Mouse (Mus musculus) adrenal gland, adult 2 months (tissue): ENCODE results near the gene Sbk2. TPM values are rescaled to one million over a fixed set of nuclear protein-coding genes. Genes with fewer than 3 reads are reported as not detected.
"Not testable (repeated sequence)": the region's sequence is repeated elsewhere in the genome, so short reads cannot be mapped to it uniquely, and the experiment has no call there.

Experiments
- DNase-seq: peaks from one replicate; pipeline ENCODE4 v3.0.0; 2021
- long read RNA-seq: library from polyadenylated mRNA; stranded (forward); transcript quantifications from one replicate; pipeline ENCODE4 v2.0.0, GENCODE M21; 2021
- polyA plus RNA-seq: library from polyadenylated mRNA; depleted of rRNA; stranded (reverse); fragments of >200 nt; gene quantifications from 2 replicates; pipeline ENCODE4 v1.2.3, GENCODE M21; 2012; rRNA removed
- total RNA-seq, 2 experiments: library from RNA; stranded (reverse); gene quantifications; 2 replicates each; pipeline ENCODE4 v1.2.3; 2021

Sbk2 gene
- total RNA-seq, result 1 to 10 TPM in 1 of 2 experiments, under 1 TPM in 1; 0.32 to 1.0 TPM
- 0.52 and 1.4 TPM in 2 replicates for polyA plus RNA-seq
- long read RNA-seq, result 0 reads

DNA sequence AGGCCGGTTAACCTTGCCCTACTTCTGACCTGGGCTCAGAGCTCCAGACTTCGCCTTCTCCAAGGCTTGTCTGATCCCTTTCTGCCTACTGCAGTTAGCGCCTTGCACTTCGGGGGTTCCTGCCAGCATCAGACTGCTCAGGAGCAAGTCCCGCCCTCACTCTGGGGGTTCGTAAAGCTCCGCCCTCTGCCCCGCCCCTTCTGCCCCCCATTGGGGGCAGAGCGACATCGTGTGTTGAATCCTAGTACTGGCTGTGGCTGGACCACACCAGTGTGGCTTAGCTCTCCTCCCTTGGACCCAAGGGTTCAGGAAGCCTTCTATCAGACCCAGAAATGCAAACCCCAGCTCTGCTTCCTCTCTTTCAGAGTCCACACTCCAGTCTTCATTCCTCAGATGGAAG is at the start of gene Sbk2:
Gene Sbk2, minus strand, starts transcription at position 135 of the 400 bp plus-strand sequence.
- peak; percentile 89 for DNase-seq

GRCm38 (mm10) chr7:5012681-5013513 is 48.7 kb upstream of the Sbk2 start:
- no peak for DNase-seq

GRCm38 (mm10) chr7:5008229-5008628 is 44.0 kb upstream of the Sbk2 start:
- DNase-seq, result no peak

DNA sequence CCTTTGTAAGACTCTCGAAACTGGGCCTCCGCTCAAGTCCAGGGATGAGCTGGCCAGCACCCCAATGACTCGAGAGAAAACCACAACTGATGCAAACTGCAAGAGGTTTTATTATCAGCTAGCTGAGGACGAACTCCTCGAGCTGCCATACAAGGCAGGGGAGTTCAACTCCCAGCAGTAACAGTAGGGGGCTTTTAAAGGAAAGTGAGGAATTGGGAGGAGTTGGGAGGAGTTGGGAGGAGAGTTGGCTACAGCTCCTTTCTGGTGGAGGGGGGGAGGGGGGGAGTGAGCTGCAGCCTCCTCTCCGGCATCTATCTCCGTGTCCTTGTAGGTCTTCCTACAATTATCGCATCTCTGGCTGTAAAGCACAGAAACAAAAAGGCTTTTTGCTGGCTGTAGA is 38.7 kb upstream of the Sbk2 start:
- DNase-seq, result not testable (repeated sequence)

- DNase-seq, result no peak
Observed at GRCm38 (mm10) chr7:4999876-5000275, 35.7 kb upstream of the Sbk2 start.

DNA sequence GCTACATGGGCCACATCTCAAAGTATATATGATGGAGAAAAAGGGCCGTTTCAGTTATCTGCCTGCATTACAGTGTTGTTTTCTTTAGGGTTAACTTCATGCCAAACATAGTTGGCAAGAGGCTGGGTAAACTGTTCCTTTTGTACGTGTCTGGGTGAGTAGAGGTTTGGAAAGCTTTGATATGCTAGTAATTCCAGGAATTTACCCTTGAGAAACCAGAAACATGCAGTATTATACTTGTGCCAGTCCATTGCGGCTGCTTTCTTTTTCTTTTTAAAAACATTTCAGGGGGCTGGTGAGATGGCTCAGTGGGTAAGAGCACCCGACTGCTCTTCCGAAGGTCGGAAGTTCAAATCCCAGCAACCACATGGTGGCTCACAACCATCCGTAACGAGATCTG is 32.7 kb upstream of the Sbk2 start:
- no peak for DNase-seq

- peak; percentile 96 for DNase-seq
Observed at GRCm38 (mm10) chr7:4996003-4996895, 32.0 kb upstream of the Sbk2 start, which contains the start of gene Zfp579. TSS of gene Zfp579 (minus strand) at chr7:4996158.

GRCm38 (mm10) chr7:4995268-4996002 is 31.2 kb upstream of the Sbk2 start:
- no peak for DNase-seq

- no peak for DNase-seq
Observed at GRCm38 (mm10) chr7:4993999-4994788, 30.0 kb upstream of the Sbk2 start.

GRCm38 (mm10) chr7:4993347-4993998 is 29.3 kb upstream of the Sbk2 start:
- no peak for DNase-seq

DNA sequence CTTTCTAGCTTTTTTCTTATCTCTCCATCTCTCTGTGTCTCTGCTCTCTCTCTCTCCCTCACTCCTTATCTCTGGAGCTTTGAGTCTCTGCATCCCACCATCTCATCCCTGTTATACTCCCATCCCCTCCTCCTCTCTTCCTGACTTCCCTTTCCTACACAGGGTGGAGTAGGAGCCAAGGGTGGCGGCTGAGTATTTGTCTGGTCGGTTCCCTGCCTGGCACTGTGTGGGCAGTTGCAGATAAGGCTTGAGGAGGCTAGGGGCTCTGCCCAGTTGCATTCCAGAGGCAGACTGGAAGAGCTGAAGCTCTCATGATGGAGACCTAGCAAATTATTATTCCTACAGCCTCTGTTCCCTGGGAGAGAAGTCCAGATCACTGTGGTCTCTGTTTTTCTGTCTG is 24.0 kb upstream of the Sbk2 start:
- no peak for DNase-seq

- DNase-seq, result no peak
Observed at GRCm38 (mm10) chr7:4976832-4977231, 12.6 kb upstream of the Sbk2 start.

- no peak for DNase-seq
Observed at GRCm38 (mm10) chr7:4975455-4975854, 11.2 kb upstream of the Sbk2 start.

GRCm38 (mm10) chr7:4972321-4973047 is 8.3 kb upstream of the Sbk2 start:
- DNase-seq, result peak; percentile 88

- DNase-seq, result no peak
Observed at GRCm38 (mm10) chr7:4971710-4972109, 7.5 kb upstream of the Sbk2 start.

DNA sequence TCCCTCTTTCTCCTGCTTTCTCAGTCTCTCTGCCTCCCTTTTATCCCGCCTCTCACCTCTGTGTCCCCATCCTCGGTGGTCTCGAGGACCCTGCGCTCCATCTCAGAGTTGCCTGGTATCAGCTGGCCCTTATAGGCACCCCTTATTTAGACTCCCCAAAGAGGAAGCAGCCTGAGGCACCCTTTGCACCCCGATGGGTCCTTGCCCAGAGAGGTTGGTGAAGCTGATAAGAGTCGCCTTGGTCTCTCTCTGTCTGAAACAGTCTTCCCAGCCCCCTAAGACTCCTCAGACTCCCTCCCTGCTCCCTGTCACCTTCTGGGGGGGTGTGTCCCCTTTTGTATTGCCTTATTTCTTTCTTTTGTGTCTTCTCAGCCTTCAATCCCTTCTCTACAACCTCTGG is 6.9 kb upstream of the Sbk2 start, which contains the start of gene Sbk3:
Gene Sbk3, minus strand, starts transcription at position 101 of the 400 bp plus-strand sequence.
- DNase-seq, result no peak

DNA sequence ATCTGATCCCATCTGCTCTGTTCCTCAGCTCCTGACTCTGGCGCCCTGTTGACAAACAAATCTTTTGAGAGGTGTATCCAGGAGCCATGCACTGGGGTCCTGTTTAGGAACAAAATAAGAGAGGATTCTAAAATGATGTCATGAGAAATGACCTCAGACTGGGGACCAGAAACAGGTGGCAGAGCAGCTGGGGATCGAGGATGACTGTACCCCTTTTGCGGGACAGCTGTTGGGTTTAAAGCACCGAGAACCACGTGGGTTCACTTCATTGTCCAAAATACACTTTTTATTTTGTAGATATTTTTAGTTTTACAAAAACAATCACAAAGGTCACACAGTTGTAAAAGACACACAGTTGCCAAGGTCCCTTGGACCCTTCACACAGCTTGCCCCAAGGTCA is 782 bp upstream of the Sbk2 start:
- no peak for DNase-seq

GRCm38 (mm10) chr7:4963527-4963926 is 679 bp downstream of the Sbk2 start:
- DNase-seq, result no peak

- DNase-seq, result no peak
Observed at GRCm38 (mm10) chr7:4957361-4957760, 6.8 kb downstream of the Sbk2 start.
